Mouse (Mus musculus): Measurements from ENCODE around the gene Plekha6. TPM values are rescaled to one million over a fixed set of nuclear protein-coding genes. Genes with fewer than 3 reads are reported as not detected.

The Plekha6 gene
- polyA plus RNA-seq, 1 experiment from 2014 or later = 12.5 TPM

DNA sequence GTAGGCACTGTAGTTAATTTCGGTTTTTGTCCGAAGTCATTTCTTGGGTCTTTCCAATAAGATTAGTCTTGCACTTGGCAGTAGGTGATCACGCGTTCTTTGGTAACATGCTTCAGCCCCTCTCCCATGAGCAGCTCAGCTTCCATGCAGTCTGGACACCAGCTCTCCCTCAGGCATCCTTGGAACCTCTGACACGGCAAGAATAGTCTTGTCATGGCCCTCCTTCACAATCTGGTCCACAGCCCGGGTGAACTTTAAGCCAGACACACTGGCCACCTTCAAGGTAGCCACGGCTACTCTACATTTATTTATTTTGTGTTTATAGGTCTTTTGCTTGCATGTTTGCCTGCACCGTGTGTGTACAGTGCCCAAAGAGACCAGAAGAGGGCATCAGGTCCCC lies 15.9 kb upstream of the Plekha6 start:
- Histone ChIP-seq H3K4me3 (no peak overlapping the region), H3K4me1 (0 out of 2 replicates have a peak, but pooled peaks cover 3% of the 10 kb centered on the region), H3K9me3 (replicated peaks) (peaks cover 10% of the 10 kb centered on the region; the same call in 1 of the 2 replicates), H3K27me3 (ENCODE audit: low read depth, poor library complexity, severe bottlenecking) (no peaks in the 10 kb centered on the region), H3K36me3 (no peaks in the 10 kb centered on the region), H3K27ac (replicated peaks) (no peak overlapping the region)
- 91% methylated on average over 8 of the region's 8 CpGs for WGBS
- no peak for DNase-seq (ENCODE audit: low spot score)

DNA sequence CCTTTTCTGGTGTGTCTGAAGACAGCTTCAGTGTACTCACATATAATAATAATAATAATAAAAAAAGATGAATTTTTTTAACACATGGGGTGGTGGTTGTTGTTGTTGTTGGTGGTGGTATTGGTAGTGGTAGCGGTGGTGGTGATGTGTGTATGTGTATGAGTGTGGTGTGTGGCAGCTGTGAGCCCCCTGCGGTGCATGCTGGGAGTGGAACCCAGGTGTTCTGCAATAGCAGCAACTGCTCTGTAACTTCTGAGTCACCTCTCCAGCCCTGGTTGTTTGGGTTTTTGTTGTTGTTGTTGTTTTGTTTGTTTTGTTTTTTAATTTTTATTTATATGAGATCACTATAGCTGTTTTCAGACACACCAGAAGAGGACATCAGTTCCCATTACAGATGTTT lies 13.5 kb upstream of the Plekha6 start:
- no peak for DNase-seq (ENCODE audit: low spot score)
- Histone ChIP-seq H3K4me1 (0 out of 2 replicates have a peak, but pooled peaks cover 3% of the 10 kb centered on the region), H3K27me3 (ENCODE audit: low read depth, poor library complexity, severe bottlenecking) (no peaks in the 10 kb centered on the region), H3K4me3 (no peak overlapping the region), H3K36me3 (no peaks in the 10 kb centered on the region), H3K9me3 (replicated peaks) (peaks cover 10% of the 10 kb centered on the region; the same call in 1 of the 2 replicates), H3K27ac (replicated peaks) (no peak overlapping the region)
- 90% methylated on average over 2 of the region's 2 CpGs for WGBS

- Histone ChIP-seq H3K4me3 (no peak overlapping the region), H3K9me3 (replicated peaks) (peaks cover 10% of the 10 kb centered on the region; the same call in 1 of the 2 replicates), H3K27me3 (ENCODE audit: low read depth, poor library complexity, severe bottlenecking) (no peaks in the 10 kb centered on the region), H3K36me3 (no peaks in the 10 kb centered on the region), H3K4me1 (no peaks in the 10 kb centered on the region), H3K27ac (replicated peaks) (no peak overlapping the region)
- no peak for DNase-seq (ENCODE audit: low spot score)
- WGBS = 91% methylated on average over 3 of the region's 3 CpGs
Observed at GRCm38 (mm10) chr1:133152213-133152612, 11.8 kb upstream of the Plekha6 start.

GRCm38 (mm10) chr1:133155270-133155669 lies 8.7 kb upstream of the Plekha6 start:
- DNase-seq (ENCODE audit: low spot score) = no peak
- no peak overlapping the region for H3K4me3 ChIP-seq
- no peaks in the 10 kb centered on the region for H3K9me3 ChIP-seq (replicated peaks)
- no peak overlapping the region for H3K27ac ChIP-seq (replicated peaks)
- 0 out of 2 replicates have a peak, but pooled peaks cover 6% of the 10 kb centered on the region for H3K4me1 ChIP-seq
- H3K36me3 ChIP-seq = no peaks in the 10 kb centered on the region
- WGBS = 87% methylated on average over 6 of the region's 6 CpGs
- peaks cover 24% of the 10 kb centered on the region for H3K27me3 ChIP-seq (ENCODE audit: low read depth, poor library complexity, severe bottlenecking)

DNA sequence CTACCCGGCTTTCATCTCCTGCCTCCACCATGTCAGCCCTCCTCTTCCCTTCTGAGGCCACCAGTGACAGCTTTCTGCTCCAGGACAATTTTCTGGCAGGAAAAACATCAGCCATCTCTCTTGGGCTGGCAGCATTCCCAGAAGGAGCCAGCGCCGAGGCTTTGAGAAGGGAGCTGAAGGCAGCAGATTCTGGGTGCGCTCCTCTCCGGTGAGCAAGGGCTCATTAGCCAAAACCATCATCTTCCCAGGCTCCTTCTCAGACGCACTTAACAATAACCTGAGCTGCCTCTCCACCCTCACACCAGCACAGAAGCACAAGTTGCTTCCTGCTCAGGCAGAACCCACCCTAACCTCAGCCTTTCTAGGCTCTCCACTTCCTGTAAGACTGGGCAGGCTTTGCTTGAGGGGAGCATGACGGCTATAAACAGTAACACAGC lies 4.9 kb upstream of the Plekha6 start:
- peaks cover 19% of the 10 kb centered on the region for H3K4me1 ChIP-seq
- no peaks in the 10 kb centered on the region for H3K36me3 ChIP-seq
- WGBS = 70% methylated on average over 7 of the region's 7 CpGs
- DNase-seq (ENCODE audit: low spot score) = no peak
- peaks cover 63% of the 10 kb centered on the region for H3K27me3 ChIP-seq (ENCODE audit: low read depth, poor library complexity, severe bottlenecking)
- H3K9me3 ChIP-seq (replicated peaks) = no peaks in the 10 kb centered on the region
- H3K4me3 ChIP-seq = no peak overlapping the region
- no peak overlapping the region for H3K27ac ChIP-seq (replicated peaks)

DNA sequence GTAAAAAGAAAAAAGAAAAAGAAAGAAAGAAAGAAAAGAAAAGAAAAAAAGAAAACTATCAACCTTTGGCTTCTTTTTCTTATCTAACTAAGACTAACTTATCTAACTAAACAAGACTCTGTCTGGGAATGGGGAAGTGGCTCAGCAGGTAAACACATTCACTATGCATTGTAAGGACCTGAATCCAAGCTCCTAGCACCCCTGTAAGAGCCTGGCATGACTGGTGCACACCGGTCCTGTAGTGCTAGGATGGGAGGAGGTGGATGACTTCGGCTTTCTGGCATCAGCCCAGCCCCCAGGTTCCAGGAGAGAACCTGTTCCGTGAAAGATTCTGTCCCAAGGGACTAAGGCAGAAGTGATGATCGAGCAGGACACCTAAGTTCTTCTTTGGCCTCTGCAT lies 2.5 kb upstream of the Plekha6 start:
- peaks cover 85% of the 10 kb centered on the region for H3K27me3 ChIP-seq (ENCODE audit: low read depth, poor library complexity, severe bottlenecking)
- no peak overlapping the region for H3K4me3 ChIP-seq
- peaks cover 29% of the 10 kb centered on the region for H3K4me1 ChIP-seq
- DNase-seq (ENCODE audit: low spot score) = no peak
- no peaks in the 10 kb centered on the region for H3K9me3 ChIP-seq (replicated peaks)
- 63% methylated on average over 4 of the region's 4 CpGs for WGBS
- H3K27ac ChIP-seq (replicated peaks) = no peak overlapping the region
- no peaks in the 10 kb centered on the region for H3K36me3 ChIP-seq

GRCm38 (mm10) chr1:133162046-133162445 lies 2.0 kb upstream of the Plekha6 start:
- Histone ChIP-seq H3K27me3 (ENCODE audit: low read depth, poor library complexity, severe bottlenecking) (peaks cover 90% of the 10 kb centered on the region), H3K4me1 (peaks cover 29% of the 10 kb centered on the region), H3K27ac (replicated peaks) (no peak overlapping the region), H3K9me3 (replicated peaks) (no peaks in the 10 kb centered on the region), H3K36me3 (no peaks in the 10 kb centered on the region), H3K4me3 (no peak overlapping the region)
- WGBS = 69% methylated on average over 10 of the region's 10 CpGs
- no peak for DNase-seq (ENCODE audit: low spot score)

DNA sequence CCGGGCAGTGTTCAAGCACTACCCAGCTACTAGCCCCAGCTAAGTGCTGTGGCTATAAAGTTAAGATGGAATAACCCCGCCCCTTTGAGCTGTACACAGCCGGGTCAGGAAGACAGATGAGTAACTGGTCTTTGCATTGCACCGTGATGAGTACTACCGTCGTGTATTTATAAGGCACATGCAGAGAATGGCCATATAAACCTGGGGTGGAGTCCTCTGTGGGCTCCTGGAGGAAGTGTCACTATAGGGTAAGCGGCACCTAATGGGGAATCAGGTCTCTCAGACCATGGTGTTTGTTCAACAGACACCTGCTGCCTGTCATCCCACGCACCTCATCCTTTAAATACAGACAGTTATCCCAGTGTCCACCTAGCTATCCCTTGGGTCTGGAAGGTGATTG lies 1.0 kb upstream of the Plekha6 start:
- 61% methylated on average over 8 of the region's 8 CpGs for WGBS

DNA sequence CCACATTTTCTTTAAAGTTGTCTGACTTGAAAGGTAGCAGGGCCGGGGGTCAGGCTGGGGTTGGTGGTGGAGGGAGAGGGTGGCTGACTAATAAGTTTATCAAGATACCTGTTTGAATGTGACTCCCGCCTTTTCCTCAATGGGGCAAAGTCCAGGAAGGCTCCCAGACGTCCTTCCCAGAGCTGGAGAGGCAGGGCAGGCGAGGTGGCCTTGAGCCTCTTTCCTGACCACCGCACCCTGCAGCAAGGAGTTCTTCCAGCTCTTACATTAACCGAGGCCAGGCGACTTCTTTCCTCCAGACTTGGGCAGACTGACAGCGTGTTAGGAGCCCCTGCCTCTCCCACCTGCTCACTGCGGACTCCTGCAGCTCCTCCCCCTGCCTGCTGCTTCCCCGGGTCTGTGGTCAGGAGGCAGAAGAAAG lies 591 bp downstream of the Plekha6 start:
- H3K27me3 ChIP-seq (ENCODE audit: low read depth, poor library complexity, severe bottlenecking) = peaks cover 92% of the 10 kb centered on the region
- H3K36me3 ChIP-seq = no peaks in the 10 kb centered on the region
- H3K4me3 ChIP-seq = peak overlapping the region; percentile 80
- H3K27ac ChIP-seq (replicated peaks) = peak overlapping the region; percentile 85; the same call in 1 of the 2 replicates
- no peaks in the 10 kb centered on the region for H3K9me3 ChIP-seq (replicated peaks)
- H3K4me1 ChIP-seq = peaks cover 37% of the 10 kb centered on the region
- DNase-seq (ENCODE audit: low spot score) = peak; percentile 49
- 2% methylated on average over 10 of the region's 10 CpGs for WGBS

More for the DNA sequence above, 1.0 kb upstream of the Plekha6 start:
- Histone ChIP-seq H3K4me1 (peaks cover 29% of the 10 kb centered on the region), H3K27me3 (ENCODE audit: low read depth, poor library complexity, severe bottlenecking) (peaks cover 95% of the 10 kb centered on the region), H3K27ac (replicated peaks) (no peak overlapping the region), H3K36me3 (no peaks in the 10 kb centered on the region), H3K4me3 (peak overlapping the region; percentile 80; the same call in 1 of the 2 replicates), H3K9me3 (replicated peaks) (no peaks in the 10 kb centered on the region)
- no peak for DNase-seq (ENCODE audit: low spot score)

DNA sequence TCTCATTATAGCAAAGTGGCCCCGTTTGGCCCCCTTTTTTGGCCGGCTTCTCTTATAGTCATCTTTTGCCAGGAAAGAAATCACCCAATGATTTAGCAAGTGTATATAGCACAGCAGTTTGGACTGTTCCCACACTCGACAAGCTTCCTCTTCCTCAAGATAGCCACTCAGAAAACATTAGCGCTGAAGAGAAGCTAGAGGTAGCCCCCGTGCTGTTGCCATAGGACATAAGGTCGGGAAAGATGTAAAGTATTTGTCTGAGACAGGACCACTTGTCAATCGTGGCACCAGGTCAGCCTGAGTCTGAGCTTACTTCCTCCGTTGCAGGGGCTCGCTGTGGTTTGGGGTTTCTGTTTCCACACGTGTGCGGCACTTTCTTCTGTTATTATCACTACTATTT lies 1.1 kb downstream of the Plekha6 start:
- Histone ChIP-seq H3K9me3 (replicated peaks) (no peaks in the 10 kb centered on the region), H3K27me3 (ENCODE audit: low read depth, poor library complexity, severe bottlenecking) (peaks cover 93% of the 10 kb centered on the region), H3K27ac (replicated peaks) (no peak overlapping the region), H3K36me3 (no peaks in the 10 kb centered on the region), H3K4me1 (peaks cover 37% of the 10 kb centered on the region), H3K4me3 (peak overlapping the region; percentile 80)
- DNase-seq (ENCODE audit: low spot score) = no peak
- WGBS = 35% methylated on average over 11 of the region's 11 CpGs

- Histone ChIP-seq H3K9me3 (replicated peaks) (no peaks in the 10 kb centered on the region), H3K36me3 (no peaks in the 10 kb centered on the region), H3K27ac (replicated peaks) (0 out of 2 replicates have a peak overlapping the region, but pooled peaks have one; percentile 2), H3K27me3 (ENCODE audit: low read depth, poor library complexity, severe bottlenecking) (peaks cover 74% of the 10 kb centered on the region), H3K4me3 (0 out of 2 replicates have a peak overlapping the region, but pooled peaks have one; percentile 1), H3K4me1 (peaks cover 30% of the 10 kb centered on the region)
- DNase-seq (ENCODE audit: low spot score) = no peak
- WGBS = 48% methylated on average over 19 of the region's 19 CpGs
Observed at GRCm38 (mm10) chr1:133168318-133169060, 4.5 kb downstream of the Plekha6 start.

GRCm38 (mm10) chr1:133170196-133170595 lies 6.2 kb downstream of the Plekha6 start:
- Histone ChIP-seq H3K27ac (replicated peaks) (no peak overlapping the region), H3K9me3 (replicated peaks) (no peaks in the 10 kb centered on the region), H3K4me3 (no peak overlapping the region), H3K27me3 (ENCODE audit: low read depth, poor library complexity, severe bottlenecking) (peaks cover 57% of the 10 kb centered on the region), H3K4me1 (peaks cover 14% of the 10 kb centered on the region), H3K36me3 (no peaks in the 10 kb centered on the region)
- 78% methylated on average over 8 of the region's 8 CpGs for WGBS
- DNase-seq (ENCODE audit: low spot score) = no peak

DNA sequence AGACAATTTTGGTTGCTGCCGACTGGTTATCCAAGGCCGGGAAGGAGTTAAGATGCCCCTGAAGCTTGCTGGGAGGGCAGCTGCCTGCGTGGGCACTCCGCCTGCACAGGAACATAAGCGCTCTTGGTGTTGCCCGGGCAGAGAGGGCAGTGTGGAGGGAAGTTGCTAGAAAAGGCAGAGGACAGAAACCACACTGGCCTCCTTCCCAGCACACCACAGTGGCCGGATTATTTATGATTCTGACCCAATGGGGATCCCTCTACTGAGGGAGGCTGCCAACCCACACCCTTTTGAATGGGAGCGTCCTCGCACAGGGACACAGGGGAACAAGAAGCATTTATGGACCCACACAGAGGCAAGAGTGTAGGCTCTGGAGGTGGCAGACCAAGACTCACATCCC lies 7.3 kb downstream of the Plekha6 start:
- no peak overlapping the region for H3K27ac ChIP-seq (replicated peaks)
- H3K4me3 ChIP-seq = no peak overlapping the region
- no peak for DNase-seq (ENCODE audit: low spot score)
- peaks cover 50% of the 10 kb centered on the region for H3K27me3 ChIP-seq (ENCODE audit: low read depth, poor library complexity, severe bottlenecking)
- WGBS = 91% methylated on average over 9 of the region's 9 CpGs
- peaks cover 14% of the 10 kb centered on the region for H3K4me1 ChIP-seq
- no peaks in the 10 kb centered on the region for H3K9me3 ChIP-seq (replicated peaks)
- H3K36me3 ChIP-seq = no peaks in the 10 kb centered on the region

Data from midbrain, embryonic 10.5 days (tissue).